Mouse (Mus musculus): ENCODE measurements around the gene Pdia3. TPM values are rescaled to one million over a fixed set of nuclear protein-coding genes. Genes with fewer than 3 reads are reported as not detected.
"Not testable (repeated sequence)": the region's sequence is repeated elsewhere in the genome, so short reads cannot be mapped to it uniquely, and the experiment has no call there.

Gene Pdia3
- polyA plus RNA-seq, 1 experiment from 2014 or later = 231 TPM

- no peak overlapping the region for H3K9ac ChIP-seq (replicated peaks)
- no peaks in the 10 kb centered on the region for H3K9me3 ChIP-seq (ENCODE audit: low read length)
- TF ChIP-seq EP300 (IDR thresholded peaks at IDR 0.05; ENCODE audit: low read depth) (no peak), CTCF (IDR thresholded peaks at IDR 0.05; ENCODE audit: low read depth) (no peak)
- no peaks in the 10 kb centered on the region for H3K36me3 ChIP-seq (replicated peaks; ENCODE audit: insufficient read depth, low read length)
- DNase-seq (no peak), ATAC-seq (no peak)
- 86% methylated on average over 3 of the region's 3 CpGs for WGBS (ENCODE audit: insufficient replicate concordance)
- H3K27ac ChIP-seq (ENCODE audit: low read depth) = no peak overlapping the region
- no peak overlapping the region for H3K4me3 ChIP-seq (ENCODE audit: low read depth, low read length)
- peaks cover 3% of the 10 kb centered on the region; the same call in 1 of the 2 replicates for H3K4me1 ChIP-seq (ENCODE audit: insufficient read depth)
- no peak overlapping the region for H3K4me2 ChIP-seq (ENCODE audit: low read depth, low read length)
- no peaks in the 10 kb centered on the region for H3K27me3 ChIP-seq (ENCODE audit: insufficient read depth, low read length)
Observed at GRCm38 (mm10) chr2:121477491-121478266, 64.1 kb downstream of the Pdia3 start.

GRCm38 (mm10) chr2:121480498-121480897 lies 66.9 kb downstream of the Pdia3 start:
- WGBS (ENCODE audit: insufficient replicate concordance) = 47% methylated on average over 3 of the region's 3 CpGs
- H3K9ac ChIP-seq (replicated peaks) = no peak overlapping the region
- no peak overlapping the region for H3K27ac ChIP-seq (ENCODE audit: low read depth)
- no peaks in the 10 kb centered on the region for H3K36me3 ChIP-seq (replicated peaks; ENCODE audit: insufficient read depth, low read length)
- no peaks in the 10 kb centered on the region for H3K9me3 ChIP-seq (ENCODE audit: low read length)
- H3K4me2 ChIP-seq (ENCODE audit: low read depth, low read length) = no peak overlapping the region
- peak; percentile 34 for DNase-seq
- no peak for ATAC-seq
- no peaks in the 10 kb centered on the region for H3K4me1 ChIP-seq (ENCODE audit: insufficient read depth)
- H3K4me3 ChIP-seq (ENCODE audit: low read depth, low read length) = no peak overlapping the region
- H3K27me3 ChIP-seq (ENCODE audit: insufficient read depth, low read length) = no peaks in the 10 kb centered on the region
- peak; percentile 80 for TF ChIP-seq CTCF (IDR thresholded peaks at IDR 0.05; ENCODE audit: low read depth)
- TF ChIP-seq EP300 (IDR thresholded peaks at IDR 0.05; ENCODE audit: low read depth) = no peak

- not testable (repeated sequence) for H3K27ac ChIP-seq (ENCODE audit: low read depth); H3K9me3 ChIP-seq (ENCODE audit: low read length); DNase-seq; H3K4me1 ChIP-seq (ENCODE audit: insufficient read depth); H3K4me3 ChIP-seq (ENCODE audit: low read depth, low read length); ATAC-seq; H3K4me2 ChIP-seq (ENCODE audit: low read depth, low read length); H3K27me3 ChIP-seq (ENCODE audit: insufficient read depth, low read length); H3K9ac ChIP-seq (replicated peaks); H3K36me3 ChIP-seq (replicated peaks; ENCODE audit: insufficient read depth, low read length)
- 73% methylated on average over 13 of the region's 13 CpGs for WGBS (ENCODE audit: insufficient replicate concordance)
Observed at GRCm38 (mm10) chr2:121480916-121481315, 67.3 kb downstream of the Pdia3 start.

GRCm38 (mm10) chr2:121483576-121483975 lies 70.0 kb downstream of the Pdia3 start:
- H3K27me3 ChIP-seq (ENCODE audit: insufficient read depth, low read length) = no peaks in the 10 kb centered on the region
- 76% methylated on average over 8 of the region's 8 CpGs for WGBS (ENCODE audit: insufficient replicate concordance)
- ATAC-seq (no peak), DNase-seq (no peak)
- H3K4me3 ChIP-seq (ENCODE audit: low read depth, low read length) = no peak overlapping the region
- H3K4me2 ChIP-seq (ENCODE audit: low read depth, low read length) = no peak overlapping the region
- no peak overlapping the region for H3K27ac ChIP-seq (ENCODE audit: low read depth)
- no peaks in the 10 kb centered on the region for H3K9me3 ChIP-seq (ENCODE audit: low read length)
- TF ChIP-seq CTCF (IDR thresholded peaks at IDR 0.05; ENCODE audit: low read depth) (no peak), EP300 (IDR thresholded peaks at IDR 0.05; ENCODE audit: low read depth) (no peak)
- no peaks in the 10 kb centered on the region for H3K4me1 ChIP-seq (ENCODE audit: insufficient read depth)
- no peaks in the 10 kb centered on the region for H3K36me3 ChIP-seq (replicated peaks; ENCODE audit: insufficient read depth, low read length)
- no peak overlapping the region for H3K9ac ChIP-seq (replicated peaks)

- H3K9me3 ChIP-seq (ENCODE audit: low read length); H3K36me3 ChIP-seq (replicated peaks; ENCODE audit: insufficient read depth, low read length); H3K27me3 ChIP-seq (ENCODE audit: insufficient read depth, low read length); H3K4me1 ChIP-seq (ENCODE audit: insufficient read depth); H3K4me3 ChIP-seq (ENCODE audit: low read depth, low read length); ATAC-seq; DNase-seq; H3K4me2 ChIP-seq (ENCODE audit: low read depth, low read length); H3K9ac ChIP-seq (replicated peaks); H3K27ac ChIP-seq (ENCODE audit: low read depth): not testable (repeated sequence)
- 82% methylated on average over 1 of the region's 2 CpGs for WGBS (ENCODE audit: insufficient replicate concordance)
Observed at GRCm38 (mm10) chr2:121484403-121484802, 70.8 kb downstream of the Pdia3 start.

Small RNAs within 50 kb of the gene (microRNA-seq; reads per million reads assigned to microRNA genes)
- not detected for gene Gm22953

Other genes starting within 250 kb of the Pdia3 start
- 8.1 and 9.7 TPM in 2 replicates for gene Tubgcp4, start 243.1 kb upstream of the Pdia3 start, polyA plus RNA-seq (2015; fragmentation: Nextera tagmentation; extraction: Ambion mirVana)
- 3.9 and 4.4 TPM in 2 replicates for gene Zscan29, start 242.7 kb upstream of the Pdia3 start, polyA plus RNA-seq (2015; fragmentation: Nextera tagmentation; extraction: Ambion mirVana)
- 4.8 and 5.7 TPM in 2 replicates for gene Trp53bp1, start 142.4 kb upstream of the Pdia3 start, polyA plus RNA-seq (2015; fragmentation: Nextera tagmentation; extraction: Ambion mirVana)
- 0.02 and 0.04 TPM in 2 replicates for gene Map1a, start 124.2 kb upstream of the Pdia3 start, polyA plus RNA-seq (2015; fragmentation: Nextera tagmentation; extraction: Ambion mirVana)
- gene Ppip5k1, start 58.4 kb upstream of the Pdia3 start, polyA plus RNA-seq (2015; fragmentation: Nextera tagmentation; extraction: Ambion mirVana) = 2.3 and 3.5 TPM in 2 replicates
- gene Ckmt1, start 56.1 kb upstream of the Pdia3 start, polyA plus RNA-seq (2015; fragmentation: Nextera tagmentation; extraction: Ambion mirVana) = 0.54 and 0.68 TPM in 2 replicates
- gene Strc, start 26.6 kb upstream of the Pdia3 start, polyA plus RNA-seq (2015; fragmentation: Nextera tagmentation; extraction: Ambion mirVana) = not detected in 2 replicates
- 1.5 TPM in 2 replicates for gene Catsper2, start within 50 bp of the Pdia3 start, polyA plus RNA-seq (2015; fragmentation: Nextera tagmentation; extraction: Ambion mirVana)
- 1.9 and 2.1 TPM in 2 replicates for gene Ell3, start 30.5 kb downstream of the Pdia3 start, polyA plus RNA-seq (2015; fragmentation: Nextera tagmentation; extraction: Ambion mirVana)
- 264 and 266 TPM in 2 replicates for gene Serf2, start 35.4 kb downstream of the Pdia3 start, polyA plus RNA-seq (2015; fragmentation: Nextera tagmentation; extraction: Ambion mirVana)
- gene Hypk, start 39.5 kb downstream of the Pdia3 start, polyA plus RNA-seq (2015; fragmentation: Nextera tagmentation; extraction: Ambion mirVana) = 54.3 and 56.0 TPM in 2 replicates
- not detected in 2 replicates for gene Serinc4, start 43.0 kb downstream of the Pdia3 start, polyA plus RNA-seq (2015; fragmentation: Nextera tagmentation; extraction: Ambion mirVana)
- 13.2 and 13.9 TPM in 2 replicates for gene Mfap1b, start 60.3 kb downstream of the Pdia3 start, polyA plus RNA-seq (2015; fragmentation: Nextera tagmentation; extraction: Ambion mirVana)
- gene Mfap1a, start 92.9 kb downstream of the Pdia3 start, polyA plus RNA-seq (2015; fragmentation: Nextera tagmentation; extraction: Ambion mirVana) = 7.8 and 8.2 TPM in 2 replicates
- 4.2 and 5.0 TPM in 2 replicates for gene Wdr76, start 92.9 kb downstream of the Pdia3 start, polyA plus RNA-seq (2015; fragmentation: Nextera tagmentation; extraction: Ambion mirVana)